Mouse (Mus musculus) E14TG2a.4 (cell line): ENCODE results near the gene 1500009L16Rik.

Experiments used
- CTCF ChIP-seq: conservative IDR thresholded peaks from 2 replicates; pipeline ENCODE4 v1.5.1; 2014; ENCODE audit warnings: low read length
- NANOG ChIP-seq: IDR thresholded peaks from 2 replicates; pipeline ENCODE4 v1.6.1; 2014; ENCODE audit warnings: borderline replicate concordance, low read length, mixed read lengths
- POU5F1 ChIP-seq: IDR thresholded peaks from 2 replicates; pipeline ENCODE4 v1.6.1; 2014; ENCODE audit warnings: low read length, borderline replicate concordance

DNA sequence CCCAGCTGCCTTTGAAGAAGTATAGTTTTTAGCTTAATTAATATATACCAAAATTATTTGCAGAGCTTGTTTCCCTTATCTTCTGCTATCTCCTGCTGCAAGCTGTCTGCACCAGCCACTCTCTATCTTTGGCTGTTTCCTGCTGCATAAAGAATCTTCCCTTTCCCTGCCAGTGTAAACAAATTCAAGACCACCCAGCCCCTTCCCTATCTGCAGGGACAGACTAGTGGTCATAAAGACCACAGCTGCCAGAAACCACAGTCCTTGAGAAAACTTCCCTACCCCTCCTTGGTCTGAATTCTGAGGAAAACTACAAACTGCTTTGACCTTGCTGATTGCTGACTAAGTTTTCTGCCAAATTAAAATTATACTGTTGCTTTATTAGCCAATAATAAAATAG, 44.2 kb downstream of the 1500009L16Rik start:
- TF ChIP-seq CTCF, result no peak
- no peak for TF ChIP-seq POU5F1
- TF ChIP-seq NANOG, result no peak
